Mouse (Mus musculus): ENCODE results near the gene Atp6v1fnb. TPM values are rescaled to one million over a fixed set of nuclear protein-coding genes. Genes with fewer than 3 reads are reported as not detected.
A peak's percentile ranks its signal among the peaks of the same experiment; 100 is the strongest.

Gene Atp6v1fnb
- 0.47 and 0.53 TPM in 2 replicates for polyA plus RNA-seq (2015; fragmentation: Nextera tagmentation; extraction: Ambion mirVana)

DNA sequence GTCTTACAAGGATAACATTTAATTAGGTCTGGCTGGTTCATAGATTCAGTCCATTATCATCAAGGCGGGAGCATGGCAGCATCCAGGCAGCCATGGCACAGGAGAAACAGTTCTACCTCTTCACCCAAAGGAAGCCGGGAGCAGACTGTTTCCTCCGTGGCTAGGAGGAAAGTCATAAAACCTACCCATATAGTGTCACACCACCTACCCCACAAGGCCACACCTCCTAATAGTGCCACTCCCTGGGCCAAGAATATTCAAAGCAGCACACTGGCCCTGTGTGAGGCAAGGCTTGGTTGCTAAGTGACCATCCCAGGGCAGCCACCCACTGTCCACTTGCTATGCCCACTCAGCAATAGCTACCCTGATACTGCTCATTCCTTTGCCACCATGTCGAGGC lies at the start of gene Atp6v1fnb:
Gene Atp6v1fnb, plus strand, starts transcription at position 301 of the 400 bp plus-strand sequence.
- Histone ChIP-seq H3K36me3 (peaks cover 24% of the 10 kb centered on the region), H3K9me3 (no peaks in the 10 kb centered on the region), H3K4me2 (replicated peaks) (no peak within 1 kb of the TSS), H3K27me3 (peaks cover 14% of the 10 kb centered on the region; the same call in 1 of the 2 replicates), H3K4me1 (replicated peaks) (peaks cover 21% of the 10 kb centered on the region), H3K9ac (replicated peaks) (no peak within 1 kb of the TSS), H3K27ac (no peak within 1 kb of the TSS), H3K4me3 (replicated peaks) (no peak within 1 kb of the TSS)
- WGBS = 95% methylated on average over 4 of the region's 4 CpGs
- ATAC-seq = no peak

DNA sequence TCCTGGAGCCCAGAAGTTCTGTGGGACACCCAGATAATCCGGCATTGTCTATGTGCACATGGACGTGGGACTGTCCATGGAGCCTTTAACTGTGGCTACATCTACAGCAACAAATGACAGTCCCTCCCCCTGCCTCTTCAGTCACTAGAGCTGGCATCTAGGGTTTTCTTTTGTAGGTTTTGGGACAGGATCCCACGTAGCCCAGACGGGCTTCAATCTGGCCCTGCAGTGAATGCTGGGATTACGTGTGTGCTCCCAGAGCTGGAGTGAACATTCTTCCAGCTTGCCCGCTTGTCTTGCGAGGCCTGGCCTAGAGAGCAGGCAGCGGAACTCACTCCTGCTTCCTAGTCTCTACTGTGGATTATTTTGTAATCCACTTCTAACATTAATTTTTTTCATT lies 46.1 kb upstream of the Atp6v1fnb start:
- Histone ChIP-seq H3K4me1 (replicated peaks) (no peaks in the 10 kb centered on the region), H3K27ac (no peak overlapping the region), H3K27me3 (no peaks in the 10 kb centered on the region; the same call in 1 of the 2 replicates), H3K36me3 (peaks cover 6% of the 10 kb centered on the region; the same call in 1 of the 2 replicates), H3K4me3 (replicated peaks) (no peak overlapping the region), H3K9me3 (no peaks in the 10 kb centered on the region), H3K4me2 (replicated peaks) (no peak overlapping the region), H3K9ac (replicated peaks) (no peak overlapping the region)
- 74% methylated on average over 8 of the region's 8 CpGs for WGBS
- ATAC-seq = no peak

DNA sequence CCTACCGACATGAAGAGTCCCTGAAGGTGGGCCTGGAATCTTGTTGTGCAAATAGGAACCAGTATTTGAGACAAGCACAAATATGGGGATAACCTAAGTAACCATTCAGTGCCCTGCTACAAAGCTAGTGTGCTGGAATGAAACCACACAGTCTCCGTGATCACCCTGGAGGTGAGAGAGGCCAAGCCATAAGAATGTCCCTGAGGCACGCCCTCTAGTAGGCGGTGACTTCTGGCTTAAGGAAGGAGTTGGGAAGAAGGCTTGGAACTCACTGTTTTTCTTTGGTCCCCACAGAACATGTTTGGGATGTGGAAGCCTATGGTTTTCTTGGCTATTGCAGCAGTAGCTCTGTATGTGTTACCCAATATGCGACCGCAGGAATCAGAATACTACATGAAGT lies 44.9 kb upstream of the Atp6v1fnb start:
- Histone ChIP-seq H3K4me1 (replicated peaks) (no peaks in the 10 kb centered on the region; the same call in 1 of the 2 replicates), H3K4me3 (replicated peaks) (no peak overlapping the region), H3K9ac (replicated peaks) (no peak overlapping the region), H3K36me3 (peaks cover 3% of the 10 kb centered on the region; the same call in 1 of the 2 replicates), H3K27ac (no peak overlapping the region), H3K27me3 (peaks cover 10% of the 10 kb centered on the region), H3K4me2 (replicated peaks) (no peak overlapping the region), H3K9me3 (no peaks in the 10 kb centered on the region)
- no peak for ATAC-seq
- 78% methylated on average over 6 of the region's 6 CpGs for WGBS

DNA sequence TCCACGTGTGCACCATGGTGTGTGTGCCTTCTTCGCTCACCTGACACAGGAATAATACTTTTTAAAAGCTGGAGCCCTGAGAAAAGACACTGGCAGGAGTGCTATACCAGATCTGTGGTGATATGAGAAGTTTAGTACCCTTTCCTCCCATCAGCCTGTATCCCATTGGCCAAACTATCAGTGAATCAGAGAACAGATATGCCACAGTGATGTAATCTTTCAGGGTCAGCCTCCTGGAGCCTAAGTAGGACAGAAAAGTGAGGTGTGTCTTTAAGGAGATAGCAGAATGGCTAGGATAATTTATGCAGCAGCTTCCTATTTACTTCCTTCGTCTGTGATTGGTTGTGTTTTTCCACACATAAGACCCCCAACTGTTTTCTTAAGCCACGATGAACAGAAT lies 43.1 kb upstream of the Atp6v1fnb start:
- 57% methylated on average over 4 of the region's 4 CpGs for WGBS
- no peak for ATAC-seq
- H3K4me2 ChIP-seq (replicated peaks) = no peak overlapping the region

DNA sequence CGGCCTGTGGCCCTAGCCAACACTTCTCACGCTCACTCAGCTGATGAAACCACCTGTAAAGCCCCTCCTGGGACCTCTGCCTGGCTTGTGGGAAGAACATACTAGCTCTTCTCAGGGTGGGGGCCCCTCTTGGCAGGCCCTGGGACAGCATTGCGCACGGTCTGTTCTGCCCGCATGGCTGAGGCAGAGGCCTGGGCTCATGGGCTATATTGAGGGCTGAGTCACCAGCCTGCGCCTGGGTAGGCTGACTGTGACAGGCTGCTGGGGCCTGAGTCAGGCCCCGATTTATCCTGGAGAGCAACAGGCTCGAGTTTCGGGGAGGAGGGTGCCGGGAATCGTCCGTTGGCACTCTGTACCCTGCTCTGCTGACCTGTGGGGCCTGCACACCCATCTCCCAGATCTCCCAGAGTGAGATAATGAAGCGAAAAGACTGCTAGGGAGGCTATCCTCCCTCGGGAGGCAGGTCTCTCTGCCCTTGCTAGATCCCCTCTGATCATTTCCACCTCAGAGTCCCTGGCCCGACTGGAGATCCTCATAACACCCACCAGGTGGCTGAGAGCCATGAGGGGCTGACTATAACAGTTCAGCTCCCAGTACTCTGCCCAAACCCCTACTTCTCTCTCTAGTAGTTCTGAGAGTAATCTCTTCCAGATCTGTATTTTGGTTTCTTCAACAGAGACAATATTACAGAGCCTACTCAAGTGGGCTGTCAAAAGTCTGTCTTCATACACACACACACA lies 40.4 kb upstream of the Atp6v1fnb start:
- ATAC-seq = no peak
- no peaks in the 10 kb centered on the region for H3K36me3 ChIP-seq
- no peak overlapping the region for H3K4me2 ChIP-seq (replicated peaks)
- peaks cover 39% of the 10 kb centered on the region for H3K4me1 ChIP-seq (replicated peaks)
- no peak overlapping the region for H3K4me3 ChIP-seq (replicated peaks)
- H3K9me3 ChIP-seq = no peaks in the 10 kb centered on the region
- 55% methylated on average over 15 of the region's 15 CpGs for WGBS
- H3K9ac ChIP-seq (replicated peaks) = no peak overlapping the region
- peaks cover 53% of the 10 kb centered on the region for H3K27me3 ChIP-seq
- no peak overlapping the region for H3K27ac ChIP-seq

More for the DNA sequence above, 43.1 kb upstream of the Atp6v1fnb start:
- H3K9me3 ChIP-seq = no peaks in the 10 kb centered on the region
- no peak overlapping the region for H3K4me3 ChIP-seq (replicated peaks)
- no peak overlapping the region for H3K27ac ChIP-seq
- H3K4me1 ChIP-seq (replicated peaks) = peaks cover 12% of the 10 kb centered on the region
- peaks cover 28% of the 10 kb centered on the region for H3K27me3 ChIP-seq
- H3K36me3 ChIP-seq = no peaks in the 10 kb centered on the region
- H3K9ac ChIP-seq (replicated peaks) = no peak overlapping the region

DNA sequence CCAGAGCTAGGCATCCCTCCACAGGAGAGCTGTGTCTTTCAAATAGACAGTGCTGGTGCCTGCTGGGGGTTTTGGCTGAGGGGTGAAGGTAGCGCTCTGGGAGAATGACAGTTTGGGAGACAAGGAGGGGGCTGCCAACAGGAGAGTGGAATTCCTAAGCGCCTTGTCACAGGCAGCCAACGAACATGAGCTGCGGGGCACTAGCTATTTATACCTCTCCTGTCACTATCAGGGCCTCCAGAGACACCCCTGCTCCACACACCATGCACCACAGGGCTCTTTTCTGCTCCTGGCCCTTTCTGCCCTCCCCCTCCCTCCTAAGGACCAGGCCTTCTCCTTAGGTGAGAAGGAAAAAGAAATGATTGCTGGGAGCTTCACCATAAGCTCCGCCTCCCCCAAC lies 39.8 kb upstream of the Atp6v1fnb start:
- no peak for ATAC-seq
- Histone ChIP-seq H3K27ac (no peak overlapping the region), H3K9ac (replicated peaks) (no peak overlapping the region), H3K4me1 (replicated peaks) (peaks cover 45% of the 10 kb centered on the region), H3K4me3 (replicated peaks) (no peak overlapping the region), H3K36me3 (no peaks in the 10 kb centered on the region), H3K9me3 (no peaks in the 10 kb centered on the region), H3K4me2 (replicated peaks) (no peak overlapping the region), H3K27me3 (peaks cover 53% of the 10 kb centered on the region)
- 25% methylated on average over 5 of the region's 5 CpGs for WGBS

DNA sequence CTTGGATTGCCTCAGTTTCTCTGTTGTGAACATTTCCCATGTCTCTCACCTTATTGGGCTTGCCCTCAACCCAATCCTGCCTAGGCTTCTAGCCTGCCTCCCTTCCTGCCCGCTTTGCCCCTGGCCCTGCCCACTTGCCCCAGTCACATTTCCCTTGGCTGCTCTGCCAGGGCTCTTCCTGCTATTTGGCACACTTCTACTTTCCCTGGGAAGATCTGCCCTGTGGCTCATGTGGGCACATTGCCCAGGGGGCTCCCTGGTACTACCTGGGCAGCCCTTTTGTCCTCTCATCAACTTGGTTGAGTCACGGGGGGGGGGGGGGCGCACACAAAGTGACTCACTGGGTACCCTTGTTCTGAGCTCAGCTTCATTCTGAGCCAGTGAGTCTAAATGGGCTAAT lies 39.1 kb upstream of the Atp6v1fnb start:
- Histone ChIP-seq H3K4me1 (replicated peaks) (peaks cover 48% of the 10 kb centered on the region), H3K4me2 (replicated peaks) (no peak overlapping the region), H3K4me3 (replicated peaks) (no peak overlapping the region), H3K36me3 (no peaks in the 10 kb centered on the region), H3K27me3 (peaks cover 53% of the 10 kb centered on the region), H3K27ac (no peak overlapping the region), H3K9me3 (no peaks in the 10 kb centered on the region), H3K9ac (replicated peaks) (no peak overlapping the region)
- WGBS = 29% methylated on average over 3 of the region's 3 CpGs
- ATAC-seq = no peak

DNA sequence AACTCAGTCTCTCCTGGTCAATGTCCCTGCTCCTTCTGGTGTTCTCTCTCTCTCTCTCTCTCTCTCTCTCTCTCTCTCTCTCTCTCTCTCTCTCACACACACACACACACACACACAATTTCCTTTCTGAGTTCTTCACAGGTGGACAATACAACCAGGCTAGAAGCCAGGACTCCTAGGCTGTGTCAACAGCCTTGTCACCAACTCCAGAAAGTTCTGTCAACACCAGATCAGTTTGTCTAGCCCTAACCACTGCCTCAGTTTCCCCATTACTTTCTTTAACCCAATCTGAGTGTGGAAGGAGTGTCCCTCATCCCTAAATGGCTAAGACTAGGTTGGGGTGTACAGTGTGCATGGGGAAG lies 38.6 kb upstream of the Atp6v1fnb start:
- peak overlapping the region; percentile 76 for H3K4me2 ChIP-seq (replicated peaks)
- no peaks in the 10 kb centered on the region for H3K36me3 ChIP-seq
- no peak overlapping the region for H3K27ac ChIP-seq
- peak overlapping the region; percentile 57 for H3K9ac ChIP-seq (replicated peaks)
- ATAC-seq = no peak
- no peaks in the 10 kb centered on the region for H3K9me3 ChIP-seq
- H3K4me1 ChIP-seq (replicated peaks) = peaks cover 48% of the 10 kb centered on the region
- H3K4me3 ChIP-seq (replicated peaks) = peak overlapping the region; percentile 42
- H3K27me3 ChIP-seq = peaks cover 53% of the 10 kb centered on the region

DNA sequence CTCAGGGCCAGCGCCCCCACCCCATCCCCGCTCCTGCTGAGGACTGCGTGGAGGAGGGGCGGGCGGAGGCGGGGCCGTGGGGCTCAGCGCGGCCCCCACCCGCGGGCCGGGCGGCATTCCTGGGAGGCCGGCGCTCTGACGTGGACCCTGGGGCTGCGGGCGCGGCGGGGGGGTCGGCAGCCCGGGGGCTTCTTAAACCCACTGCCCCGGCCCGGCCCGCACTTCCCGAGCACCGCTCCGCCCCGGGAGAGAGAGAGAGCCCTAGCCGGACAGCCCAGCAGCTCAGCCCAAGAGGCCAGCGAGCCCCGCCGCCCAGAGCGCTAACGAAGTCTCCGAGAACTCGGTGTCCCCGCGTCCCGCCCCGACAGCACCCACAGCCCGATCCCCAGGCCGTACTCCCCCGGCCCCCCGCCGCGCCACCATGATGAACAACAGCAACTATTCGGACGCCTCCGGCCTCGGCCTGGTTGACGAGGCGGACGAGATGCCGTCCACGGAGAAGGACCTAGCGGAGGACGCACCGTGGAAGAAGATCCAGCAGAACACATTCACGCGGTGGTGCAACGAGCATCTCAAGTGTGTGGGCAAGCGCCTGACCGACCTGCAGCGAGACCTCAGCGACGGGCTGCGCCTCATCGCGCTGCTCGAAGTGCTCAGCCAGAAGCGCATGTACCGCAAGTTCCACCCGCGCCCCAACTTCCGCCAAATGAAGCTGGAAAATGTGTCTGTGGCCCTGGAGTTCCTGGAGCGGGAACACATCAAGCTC lies 38.0 kb upstream of the Atp6v1fnb start, which contains the start of gene Flnc:
Gene Flnc, plus strand, starts transcription at position 219 of the 766 bp plus-strand sequence.
- WGBS = under 1% methylated on average over 56 of the region's 77 CpGs
- Histone ChIP-seq H3K4me3 (replicated peaks) (peak within 1 kb of the TSS; percentile 42), H3K4me1 (replicated peaks) (peaks cover 48% of the 10 kb centered on the region), H3K4me2 (replicated peaks) (peak within 1 kb of the TSS; percentile 76), H3K9me3 (no peaks in the 10 kb centered on the region), H3K9ac (replicated peaks) (peak within 1 kb of the TSS; percentile 57), H3K27ac (no peak within 1 kb of the TSS), H3K27me3 (peaks cover 53% of the 10 kb centered on the region), H3K36me3 (no peaks in the 10 kb centered on the region)
- ATAC-seq = no peak

DNA sequence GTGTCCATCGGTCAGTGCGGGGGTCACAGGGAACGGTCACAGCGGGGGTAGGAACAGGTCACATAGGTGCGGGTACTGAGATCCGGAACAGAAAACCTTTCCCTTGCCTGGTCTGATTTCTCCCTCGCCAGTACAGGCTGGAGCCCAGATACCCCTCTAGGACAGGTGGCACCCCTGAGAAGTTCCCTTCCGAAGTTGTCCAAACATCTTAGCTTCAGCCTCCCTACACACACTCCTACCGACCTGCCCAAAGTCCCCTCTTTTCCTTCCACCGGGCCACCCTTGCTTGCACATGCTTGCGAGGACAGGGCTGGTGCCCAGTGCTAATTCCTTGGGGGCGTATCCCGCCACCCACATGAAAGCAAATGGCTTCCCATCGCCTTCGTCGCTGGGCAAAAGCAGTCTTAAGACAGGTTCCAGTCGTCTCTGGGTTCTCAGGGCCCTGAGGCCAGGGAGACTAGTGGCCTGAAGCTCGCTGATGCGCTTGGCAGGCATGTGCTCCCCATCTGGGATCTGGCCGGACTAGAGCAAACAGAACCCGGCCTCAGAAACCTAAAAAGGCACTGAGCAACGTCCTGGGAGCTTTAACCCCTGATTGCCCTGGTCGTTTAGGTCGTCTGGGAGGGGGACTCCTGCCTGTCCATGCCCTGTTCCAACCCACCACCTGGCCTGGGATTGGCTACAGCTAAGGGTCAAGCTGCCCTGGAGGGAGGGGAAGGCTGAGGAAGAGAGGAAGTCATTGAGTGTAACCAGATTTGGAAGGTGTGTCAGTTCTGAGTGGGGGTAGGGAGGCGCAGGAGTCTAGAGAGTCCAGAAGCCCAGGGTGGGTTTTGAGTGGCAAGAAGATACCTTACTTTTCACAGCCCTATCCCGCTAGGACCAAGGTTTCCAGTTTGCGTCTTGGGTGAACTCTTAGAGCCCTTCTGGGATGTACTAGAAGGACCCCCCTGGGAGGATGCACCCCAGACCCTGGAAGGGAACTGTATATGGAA lies 37.1 kb upstream of the Atp6v1fnb start:
- Histone ChIP-seq H3K27me3 (peaks cover 53% of the 10 kb centered on the region), H3K9me3 (no peaks in the 10 kb centered on the region), H3K4me2 (replicated peaks) (peak overlapping the region; percentile 76), H3K4me3 (replicated peaks) (peak overlapping the region; percentile 42), H3K36me3 (no peaks in the 10 kb centered on the region), H3K9ac (replicated peaks) (peak overlapping the region; percentile 57; the same call in 1 of the 2 replicates), H3K27ac (no peak overlapping the region), H3K4me1 (replicated peaks) (peaks cover 48% of the 10 kb centered on the region)
- ATAC-seq = no peak
- 5% methylated on average over 27 of the region's 27 CpGs for WGBS

DNA sequence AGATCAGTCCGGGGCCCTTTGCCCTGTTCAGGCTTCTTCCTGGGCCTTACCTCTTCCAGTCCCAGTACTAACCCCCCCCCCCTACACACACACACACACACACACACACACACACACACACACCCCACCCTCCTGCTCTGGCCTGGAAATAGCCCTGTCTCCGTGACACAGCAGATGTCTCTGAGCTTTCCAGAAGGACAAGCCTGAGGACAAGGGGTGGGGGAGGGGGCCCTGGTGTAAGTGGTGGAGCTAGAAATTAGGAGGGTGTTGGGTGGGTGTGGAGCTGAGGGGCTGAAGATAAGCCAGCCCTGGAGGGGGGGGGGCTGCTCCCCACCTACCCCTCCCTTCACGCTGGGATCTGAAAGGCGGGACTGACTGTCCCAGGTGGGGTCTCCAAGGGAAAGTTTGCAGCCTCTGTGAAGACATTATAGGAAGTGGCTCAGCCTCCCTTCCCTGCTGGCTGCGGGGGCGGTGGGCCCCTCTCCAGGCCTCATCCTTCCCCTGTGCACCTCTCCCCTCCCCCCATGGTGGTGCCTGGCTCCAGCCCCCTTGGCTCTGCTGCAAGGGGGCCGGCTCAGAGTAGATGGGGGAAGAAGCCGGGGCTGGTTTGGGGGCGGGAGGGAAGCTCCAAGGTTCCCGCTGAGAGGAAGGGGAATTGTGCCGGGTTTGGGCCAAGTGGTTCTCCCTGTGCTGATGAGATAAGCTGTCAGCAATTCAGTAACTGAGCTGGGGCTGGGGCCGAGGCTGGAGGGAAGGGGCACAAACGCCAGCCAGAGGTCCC lies 36.1 kb upstream of the Atp6v1fnb start:
- peak; percentile 59 for ATAC-seq

More for the DNA sequence above, 36.1 kb upstream of the Atp6v1fnb start:
- H3K4me3 ChIP-seq (replicated peaks) = 0 out of 2 replicates have a peak overlapping the region, but pooled peaks have one; percentile 4
- H3K27ac ChIP-seq = peak overlapping the region; percentile 76
- H3K27me3 ChIP-seq = peaks cover 53% of the 10 kb centered on the region
- peaks cover 48% of the 10 kb centered on the region for H3K4me1 ChIP-seq (replicated peaks)
- peak overlapping the region; percentile 76 for H3K4me2 ChIP-seq (replicated peaks)
- 4% methylated on average over 12 of the region's 13 CpGs for WGBS
- no peaks in the 10 kb centered on the region for H3K9me3 ChIP-seq
- H3K36me3 ChIP-seq = no peaks in the 10 kb centered on the region
- H3K9ac ChIP-seq (replicated peaks) = peak overlapping the region; percentile 42; the same call in 1 of the 2 replicates
